Mouse (Mus musculus): Measurements from ENCODE around the gene Pfn3. TPM values are rescaled to one million over a fixed set of nuclear protein-coding genes. Genes with fewer than 3 reads are reported as not detected.

The Pfn3 gene
- polyA plus RNA-seq, 1 experiment from 2014 or later: not detected

DNA sequence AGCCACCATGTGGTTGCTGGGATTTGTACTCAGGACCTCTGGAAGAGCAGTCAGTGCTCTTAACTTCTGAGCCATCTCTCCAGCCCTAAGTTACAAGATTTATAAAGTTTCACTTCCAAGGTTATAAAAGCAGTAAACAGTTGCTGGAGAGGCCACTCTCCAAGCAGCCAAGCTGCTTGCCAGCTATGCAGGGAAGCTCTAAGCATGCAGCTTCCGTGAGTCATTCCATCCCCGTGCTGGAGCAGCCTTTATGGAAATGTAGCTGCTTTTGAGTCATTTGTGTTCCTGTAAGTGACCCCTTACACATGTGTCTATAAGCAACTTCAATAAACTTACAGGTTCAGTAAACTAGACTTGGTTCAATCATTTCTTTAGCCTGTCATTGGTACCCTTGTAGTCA, 15.5 kb upstream of the Pfn3 start:
- POLR2A ChIA-PET: no interaction called here
- ATAC-seq: no peak
- CTCF ChIA-PET: no interaction called here
- DNase-seq (ENCODE audit: low read depth, low spot score): no peak
- no peak for TF ChIP-seq CTCF (IDR thresholded peaks at IDR 0.05)
- H3K27me3 ChIP-seq: no peaks in the 10 kb centered on the region
- in situ Hi-C loops (cut with MboI; ENCODE audit: low pct_unique_long_range_greater_than_20kb): no loop called here

DNA sequence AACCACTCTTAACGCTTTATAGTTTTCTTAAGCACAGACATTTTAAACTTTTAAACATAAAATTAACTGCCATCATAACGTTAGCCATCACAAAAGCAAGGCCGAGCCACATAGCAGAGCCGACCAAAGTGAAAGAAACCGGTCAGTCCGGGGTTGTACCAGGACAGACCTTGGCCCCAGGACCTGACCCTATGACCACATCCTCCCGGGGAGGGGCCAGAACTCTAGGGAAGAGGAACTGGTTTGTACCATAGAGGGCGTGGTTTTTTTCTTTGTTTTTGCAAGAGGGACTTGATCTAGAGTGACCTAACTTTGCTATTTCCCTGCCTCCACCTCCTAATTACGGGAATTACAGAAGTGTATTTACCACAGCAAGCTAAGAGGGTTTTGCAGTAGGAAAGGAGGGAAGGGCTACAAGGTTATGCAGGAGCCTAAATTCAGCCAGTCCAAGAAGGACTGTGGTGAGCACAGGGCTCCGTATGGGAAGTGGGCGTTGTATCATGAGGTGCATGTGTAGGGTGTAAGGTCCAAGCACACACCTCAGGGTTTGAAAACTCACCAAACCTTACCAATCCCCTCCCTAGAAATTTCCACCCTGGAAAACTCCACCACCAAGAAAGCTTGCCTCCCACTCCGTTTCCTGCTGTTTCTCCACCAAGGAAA, 14.3 kb upstream of the Pfn3 start:
- no peaks in the 10 kb centered on the region for H3K27me3 ChIP-seq
- in situ Hi-C loops (cut with MboI; ENCODE audit: low pct_unique_long_range_greater_than_20kb): loop anchor here (5.0 kb wide), 1 partner anchor 57 kb away; no protein-coding TSS in a partner anchor
- CTCF ChIA-PET: interaction anchor here (1.4 kb wide), 1 partner anchor 15 kb away, joined by 4 read pairs; no protein-coding TSS in a partner anchor
- ATAC-seq (no peak), DNase-seq (ENCODE audit: low read depth, low spot score) (no peak)
- TF ChIP-seq CTCF (IDR thresholded peaks at IDR 0.05): no peak
- POLR2A ChIA-PET: interaction anchor here (0.6 kb wide), 1 partner anchor 12 kb away, joined by 5 read pairs; no protein-coding TSS in a partner anchor

DNA sequence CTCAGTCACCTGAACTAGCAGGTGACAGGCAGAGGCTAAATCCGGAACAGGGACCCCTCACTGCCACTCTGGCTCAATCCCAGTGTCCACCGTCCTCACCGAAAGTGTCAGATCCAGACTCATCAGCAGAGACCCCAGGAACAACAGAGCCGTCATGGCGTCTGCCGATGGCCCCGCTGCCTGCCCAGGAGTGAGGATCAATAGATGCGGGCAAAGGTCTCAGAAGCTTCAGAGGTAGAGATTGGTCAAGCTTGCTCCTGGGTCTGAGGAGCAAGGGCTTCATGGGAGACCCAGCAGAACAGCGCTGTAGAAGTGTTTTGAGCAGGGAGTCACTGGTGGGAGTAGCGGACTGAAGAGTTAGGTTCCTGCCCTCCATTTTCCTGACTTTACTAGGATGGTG, 11.6 kb upstream of the Pfn3 start, which contains the start of gene F12:
Gene F12 (minus strand): TSS at position 181 of the 400 bp plus-strand sequence.
- ChIA-PET POLR2A (no interaction called here), CTCF (no interaction called here)
- DNase-seq (ENCODE audit: low read depth, low spot score) (no peak), ATAC-seq (no peak)
- H3K27me3 ChIP-seq: no peaks in the 10 kb centered on the region
- TF ChIP-seq CTCF (IDR thresholded peaks at IDR 0.05): no peak
- in situ Hi-C loops (cut with MboI; ENCODE audit: low pct_unique_long_range_greater_than_20kb): loop anchor here (5.0 kb wide), 1 partner anchor 54 kb away; no protein-coding TSS in a partner anchor

DNA sequence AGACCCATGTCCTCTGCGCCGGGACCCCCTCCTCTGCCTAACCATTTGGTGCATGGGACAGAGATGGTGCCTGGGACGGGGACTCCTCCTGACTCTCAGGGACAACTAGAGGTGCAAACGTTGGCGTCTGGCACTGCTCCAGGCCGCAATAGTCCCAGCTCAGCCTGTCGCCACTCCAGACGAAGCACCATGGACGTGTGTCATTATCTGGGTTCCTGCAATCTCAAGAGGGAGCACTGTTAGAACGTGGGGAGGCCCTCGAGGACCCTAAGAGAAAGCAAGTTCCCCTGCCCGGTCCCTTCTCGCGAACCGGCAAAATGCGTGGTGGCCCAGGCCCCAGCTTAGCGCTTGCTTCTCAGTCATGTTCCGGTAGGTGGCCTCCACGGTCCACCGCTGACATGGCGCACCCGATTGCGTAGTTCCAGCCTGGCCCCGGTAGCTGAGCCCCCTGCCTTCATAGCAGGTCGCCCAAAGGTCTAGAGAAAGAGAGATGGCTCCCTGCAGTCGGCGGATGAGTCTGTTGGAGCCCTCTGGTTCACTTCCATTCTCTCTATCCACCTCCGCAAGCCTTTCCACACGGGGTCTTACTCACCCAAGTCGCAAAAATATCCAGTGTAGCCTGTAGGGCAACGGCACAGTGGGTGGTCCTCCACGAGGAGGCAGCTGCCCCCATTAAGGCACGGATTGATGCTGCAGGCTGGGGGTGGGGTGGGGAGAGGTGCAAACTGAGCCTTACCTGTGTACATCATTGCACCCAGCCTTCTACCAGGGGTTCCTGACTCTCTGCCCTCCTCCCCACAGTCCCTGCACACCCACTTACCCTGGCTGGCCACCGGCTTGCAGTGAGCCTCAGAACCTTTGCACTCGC, 6.1 kb upstream of the Pfn3 start:
- no peak for TF ChIP-seq CTCF (IDR thresholded peaks at IDR 0.05)
- ChIA-PET CTCF (interaction anchor here (5.4 kb wide), 1 partner anchor 50 kb away, joined by 30 read pairs; no protein-coding TSS in a partner anchor), POLR2A (interaction anchor here (0.6 kb wide), 2 partner anchors 82 to 88 kb away, joined by 3 read pairs; no protein-coding TSS in a partner anchor)
- in situ Hi-C loops (cut with MboI; ENCODE audit: low pct_unique_long_range_greater_than_20kb): no loop called here
- ATAC-seq: no peak
- DNase-seq (ENCODE audit: low read depth, low spot score): no peak
- peaks cover 10% of the 10 kb centered on the region for H3K27me3 ChIP-seq

DNA sequence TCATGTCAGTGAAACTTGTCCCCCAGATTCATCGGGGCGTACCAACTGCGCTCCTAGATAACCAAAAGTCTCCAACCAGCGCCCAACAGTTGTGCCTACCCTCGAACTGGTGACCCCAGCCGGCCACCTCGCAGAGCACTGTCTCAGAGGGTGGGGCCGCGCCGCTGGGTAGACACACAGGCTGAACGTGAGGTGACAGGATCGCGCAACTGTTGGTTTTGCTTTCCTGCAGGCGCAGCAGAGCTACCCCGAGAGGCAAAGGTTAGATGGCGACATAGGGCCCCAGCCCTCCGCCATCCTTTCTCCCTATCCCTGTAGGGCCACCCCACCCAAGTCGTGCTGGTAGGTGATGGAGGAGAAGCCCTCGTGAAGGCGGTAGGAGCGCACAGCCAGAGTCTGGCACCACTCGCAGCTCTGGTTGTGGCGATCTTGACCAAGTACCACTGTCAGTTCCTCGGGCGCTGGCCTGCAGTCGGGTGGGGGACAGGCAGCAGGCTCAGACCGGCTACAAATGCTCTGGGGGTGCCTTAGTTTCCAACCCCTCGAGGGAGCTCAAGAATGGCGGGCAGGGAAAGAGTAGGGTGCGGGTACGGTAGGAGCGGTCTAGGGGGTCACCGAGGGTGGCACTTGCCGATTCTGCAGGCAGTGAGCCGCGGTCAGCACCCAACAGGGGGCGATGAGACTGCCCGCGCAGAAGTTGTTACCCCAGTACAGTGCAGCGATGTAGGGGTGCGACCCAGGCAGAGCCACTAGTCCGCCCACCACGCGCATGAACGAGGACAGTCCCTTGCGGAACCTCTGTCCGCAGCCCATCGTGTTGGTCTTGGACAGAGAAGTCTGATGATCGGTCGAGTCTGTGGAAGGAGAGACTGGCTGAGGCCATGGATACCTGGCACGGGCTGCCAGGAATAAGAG, 5.2 kb upstream of the Pfn3 start:
- ChIA-PET CTCF (interaction anchor here (1.4 to 5.4 kb wide), 2 partner anchors 45 to 50 kb away, joined by 4 to 30 read pairs; no protein-coding TSS in a partner anchor), POLR2A (interaction anchor here (0.6 kb wide), 2 partner anchors 81 to 89 kb away, joined by 3 read pairs; no protein-coding TSS in a partner anchor)
- ATAC-seq (no peak), DNase-seq (ENCODE audit: low read depth, low spot score) (no peak)
- in situ Hi-C loops (cut with MboI; ENCODE audit: low pct_unique_long_range_greater_than_20kb): no loop called here
- H3K27me3 ChIP-seq: peaks cover 10% of the 10 kb centered on the region
- no peak for TF ChIP-seq CTCF (IDR thresholded peaks at IDR 0.05)

DNA sequence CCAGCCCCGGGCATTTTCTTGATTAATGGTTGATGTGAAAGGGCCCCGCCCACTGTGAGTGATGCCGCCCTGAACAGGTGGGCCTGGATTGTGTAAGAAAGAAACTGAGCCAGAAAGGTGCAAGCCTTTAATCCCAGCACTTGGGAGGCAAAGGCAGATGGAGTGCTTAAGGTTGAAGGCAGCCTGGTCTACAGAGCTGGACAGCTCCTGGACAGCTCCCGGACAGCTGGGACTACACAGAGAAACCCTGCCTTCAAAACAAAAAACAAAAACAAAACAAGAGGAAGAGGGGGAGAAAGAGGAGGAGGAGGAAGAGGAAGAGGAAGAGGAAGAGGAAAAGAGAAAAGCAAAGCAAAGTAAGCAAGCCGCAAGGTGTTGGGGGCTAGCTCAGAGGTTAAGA, 4.1 kb upstream of the Pfn3 start:
- no peak for TF ChIP-seq CTCF (IDR thresholded peaks at IDR 0.05)

DNA sequence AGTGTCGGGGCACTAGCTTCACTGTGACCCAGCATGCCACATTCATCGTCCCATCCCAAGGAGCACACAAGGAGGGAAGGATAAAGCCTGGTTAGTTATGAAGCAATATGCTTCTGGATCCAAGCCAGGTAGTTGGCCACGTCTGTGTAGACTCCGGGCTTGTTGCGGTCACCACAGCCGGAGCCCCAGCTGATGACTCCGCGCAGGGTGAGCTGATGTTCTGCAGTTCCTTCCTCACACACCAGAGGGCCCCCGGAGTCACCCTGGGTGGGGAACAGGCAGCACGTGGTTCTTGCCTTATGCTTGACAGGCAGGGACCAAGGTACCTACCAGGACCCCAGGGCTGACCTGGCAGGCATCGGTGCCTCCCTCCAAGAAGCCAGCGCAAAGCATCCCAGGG, 3.0 kb upstream of the Pfn3 start:
- no peak for TF ChIP-seq CTCF (IDR thresholded peaks at IDR 0.05)
- peak; percentile 34 for DNase-seq (ENCODE audit: low read depth, low spot score)
- in situ Hi-C loops (cut with MboI; ENCODE audit: low pct_unique_long_range_greater_than_20kb): no loop called here
- ChIA-PET POLR2A (interaction anchor here (0.9 to 2.6 kb wide), 2 partner anchors 48 to 53 kb away, joined by 3 to 9 read pairs; no protein-coding TSS in a partner anchor), CTCF (interaction anchor here (1.2 to 5.4 kb wide), 4 partner anchors 12 to 53 kb away, joined by 6 to 30 read pairs (median 6); no protein-coding TSS in a partner anchor)
- H3K27me3 ChIP-seq: peaks cover 16% of the 10 kb centered on the region
- peak; percentile 71 for ATAC-seq

More for the DNA sequence above, 4.1 kb upstream of the Pfn3 start:
- ChIA-PET CTCF (interaction anchor here (1.4 to 5.4 kb wide), 2 partner anchors 46 to 52 kb away, joined by 4 to 30 read pairs; no protein-coding TSS in a partner anchor), POLR2A (interaction anchor here (0.8 kb wide), 2 partner anchors 52 to 58 kb away, joined by 3 to 4 read pairs; no protein-coding TSS in a partner anchor)
- H3K27me3 ChIP-seq: peaks cover 16% of the 10 kb centered on the region
- DNase-seq (ENCODE audit: low read depth, low spot score): no peak
- in situ Hi-C loops (cut with MboI; ENCODE audit: low pct_unique_long_range_greater_than_20kb): no loop called here
- ATAC-seq: no peak

DNA sequence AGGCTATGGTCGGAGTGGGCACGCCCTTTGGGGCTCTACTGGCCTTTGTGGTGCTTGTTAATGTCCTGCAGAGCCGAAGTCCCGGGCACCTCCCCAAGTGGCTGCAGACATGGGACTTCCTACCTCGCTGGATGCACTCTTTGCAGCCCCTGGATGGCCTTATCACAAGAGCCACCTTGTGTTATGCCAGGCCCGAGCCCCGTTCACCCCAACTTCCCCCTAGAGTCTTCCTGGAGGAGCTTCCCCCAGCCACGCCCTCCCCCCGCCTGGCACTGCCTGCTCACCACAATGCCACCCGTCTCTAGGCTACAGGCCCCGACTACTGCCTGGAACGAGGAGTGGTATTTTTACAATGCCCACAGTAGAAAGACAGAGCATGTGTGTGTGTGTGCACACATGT, 1.7 kb downstream of the Pfn3 start:
- ChIA-PET POLR2A (no interaction called here), CTCF (interaction anchor here (1.4 kb wide), 1 partner anchor 8 kb away, joined by 3 read pairs; no protein-coding TSS in a partner anchor)
- DNase-seq (ENCODE audit: low read depth, low spot score) (no peak), ATAC-seq (no peak)
- TF ChIP-seq CTCF (IDR thresholded peaks at IDR 0.05): no peak
- H3K27me3 ChIP-seq: peaks cover 6% of the 10 kb centered on the region
- in situ Hi-C loops (cut with MboI; ENCODE audit: low pct_unique_long_range_greater_than_20kb): no loop called here

DNA sequence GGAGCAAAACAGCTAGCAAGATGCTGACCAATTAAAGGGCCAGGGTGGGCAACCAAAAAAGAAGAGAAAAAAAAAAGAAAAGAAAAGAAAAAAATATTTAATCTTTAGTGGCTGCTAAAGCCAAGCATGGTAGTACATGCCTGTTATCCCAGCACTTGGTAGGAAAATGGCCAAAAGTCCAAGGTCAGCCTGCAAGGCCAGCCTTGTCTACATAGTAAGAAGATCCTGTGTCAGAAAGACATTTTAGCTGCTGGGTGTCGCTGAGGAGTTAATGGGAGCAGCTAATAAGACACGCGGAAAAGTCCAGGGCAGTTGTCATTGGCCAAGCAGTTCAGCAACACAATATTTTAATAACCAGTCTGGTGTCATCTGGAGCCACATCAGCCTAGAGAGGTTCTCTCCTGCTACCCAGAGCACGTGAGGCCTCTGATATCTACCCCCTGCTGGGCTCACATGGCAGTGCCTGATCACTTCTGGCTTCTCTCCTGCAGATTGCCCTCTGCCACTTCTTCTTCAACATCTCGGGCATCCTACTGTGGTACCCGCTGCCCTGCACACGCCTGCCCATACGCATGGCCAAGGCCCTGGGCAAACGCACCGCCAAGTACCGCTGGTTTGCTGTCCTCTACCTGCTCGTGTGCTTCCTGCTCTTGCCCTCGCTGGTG, 2.3 kb downstream of the Pfn3 start:
- in situ Hi-C loops (cut with MboI; ENCODE audit: low pct_unique_long_range_greater_than_20kb): no loop called here
- no peak for TF ChIP-seq CTCF (IDR thresholded peaks at IDR 0.05)
- H3K27me3 ChIP-seq: peaks cover 6% of the 10 kb centered on the region
- POLR2A ChIA-PET: no interaction called here
- CTCF ChIA-PET: interaction anchor here (1.1 to 1.4 kb wide), 2 partner anchors 8 to 9 kb away, joined by 3 read pairs; no protein-coding TSS in a partner anchor
- DNase-seq (ENCODE audit: low read depth, low spot score) (no peak), ATAC-seq (no peak)

Measured in Patski (cell line).